Mouse (Mus musculus): Measurements from ENCODE around the gene Acp4. TPM values are rescaled to one million over a fixed set of nuclear protein-coding genes. Genes with fewer than 3 reads are reported as not detected.
"Not testable (repeated sequence)": the region's sequence is repeated elsewhere in the genome, so short reads cannot be mapped to it uniquely, and the experiment has no call there.

Acp4 gene
- polyA plus RNA-seq, 1 experiment: not detected

DNA sequence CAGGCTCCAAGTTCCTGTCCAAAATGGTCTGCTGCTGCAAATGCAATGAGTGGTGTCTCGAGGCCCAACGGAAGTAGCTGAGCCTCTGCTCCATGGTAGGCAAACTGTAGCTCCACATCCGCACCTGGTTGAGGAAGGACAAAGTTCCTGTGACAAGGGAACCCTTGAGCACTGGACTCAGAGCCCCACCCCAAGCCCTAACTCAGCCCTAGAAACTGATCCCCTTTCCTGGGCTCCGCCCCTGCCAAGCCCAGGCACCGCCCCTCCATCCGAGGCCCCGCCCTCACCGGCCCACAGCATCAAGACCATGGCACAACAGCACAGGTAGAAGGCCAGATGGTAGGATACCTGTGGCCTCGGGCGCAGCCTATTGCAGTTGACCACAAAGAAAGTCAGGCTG is 35.6 kb downstream of the Acp4 start:
- WGBS: 37% methylated on average over 10 of the region's 10 CpGs

DNA sequence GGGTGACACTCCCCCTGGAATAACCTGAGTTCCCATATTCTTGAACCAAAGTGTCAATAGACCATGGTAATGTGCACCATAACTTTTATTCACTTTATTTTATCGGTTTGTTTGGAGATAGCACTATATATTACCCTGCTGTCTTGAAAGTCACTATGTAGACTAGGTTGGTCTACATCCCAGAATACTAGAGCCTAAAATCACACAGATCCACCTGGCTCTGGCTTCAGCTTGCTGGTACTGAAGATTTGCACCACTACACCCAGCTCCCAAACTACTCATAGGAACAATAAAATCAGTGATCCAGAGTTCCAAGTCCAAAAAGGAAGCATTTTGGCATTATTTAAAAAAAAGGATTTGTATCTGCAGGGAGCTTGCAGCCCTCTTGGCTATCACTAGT is 41.5 kb downstream of the Acp4 start, which contains the start of gene Klk1b5:
Gene Klk1b5 (plus strand): TSS at position 301 of the 400 bp plus-strand sequence.
- no peak for DNase-seq (ENCODE audit: low read depth, low spot score)
- 67% methylated on average over 1 of the region's 1 CpGs for WGBS

More for the DNA sequence above, 35.6 kb downstream of the Acp4 start:
- peak; percentile 57 for DNase-seq (ENCODE audit: low read depth, low spot score)

DNA sequence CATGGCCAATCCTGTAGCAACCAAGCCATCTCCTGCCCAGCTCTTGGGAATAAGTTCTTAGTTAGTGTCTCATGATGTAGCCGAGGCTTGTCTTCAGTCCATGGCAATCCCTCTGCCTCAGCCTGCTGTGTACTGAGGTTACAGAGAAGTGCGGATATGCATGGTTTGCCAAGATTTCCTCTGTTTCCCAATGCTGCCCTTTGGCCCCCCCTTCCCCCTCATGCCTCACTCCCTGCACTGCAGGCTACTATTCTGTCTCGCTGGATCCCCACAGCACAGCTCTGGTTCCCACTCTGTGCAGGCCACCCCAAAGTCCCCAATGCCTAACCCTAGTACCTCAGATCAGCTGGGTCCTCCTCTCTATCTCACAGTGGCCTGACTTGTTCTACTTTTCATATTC is 48.9 kb downstream of the Acp4 start:
- DNase-seq (ENCODE audit: low read depth, low spot score): no peak
- 88% methylated on average over 3 of the region's 3 CpGs for WGBS

DNA sequence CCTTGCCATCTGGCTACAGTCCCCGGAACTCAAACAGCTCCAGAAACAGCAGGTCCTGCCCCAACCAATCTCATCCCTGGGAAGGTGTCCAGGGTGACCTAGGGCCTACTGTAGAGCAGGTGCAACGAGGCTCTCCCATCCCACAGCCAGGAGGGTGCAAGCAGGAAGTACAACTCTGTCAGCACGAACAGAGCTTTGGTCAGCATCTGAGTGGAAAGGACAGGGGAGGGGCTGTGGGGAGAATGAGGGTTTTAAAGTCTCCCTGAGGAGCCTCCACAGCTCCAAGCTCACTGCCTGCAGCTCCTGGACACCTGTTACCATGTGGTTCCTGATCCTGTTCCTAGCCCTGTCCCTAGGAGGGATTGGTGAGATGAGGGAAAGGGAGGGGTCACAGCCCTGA is 50.0 kb downstream of the Acp4 start, which contains the start of gene Klk1b4:
Gene Klk1b4 (plus strand): TSS at position 301 of the 400 bp plus-strand sequence.
- not testable (repeated sequence) for DNase-seq (ENCODE audit: low read depth, low spot score)
- WGBS: 13% methylated on average over 3 of the region's 3 CpGs

Other genes starting within 250 kb of the Acp4 start
- gene Klk1b26, start 245.2 kb downstream of the Acp4 start, polyA plus RNA-seq (2012; rRNA removed): not detected in 2 replicates
- 0.62 and 0.71 TPM in 2 replicates for gene Klk1b27, start 205.1 kb downstream of the Acp4 start, polyA plus RNA-seq (2012; rRNA removed)
- not detected in 2 replicates for gene Klk1b21, start 155.1 kb downstream of the Acp4 start, polyA plus RNA-seq (2012; rRNA removed)
- 2.6 and 4.9 TPM in 2 replicates for gene Klk1b22, start 144.7 kb downstream of the Acp4 start, polyA plus RNA-seq (2012; rRNA removed)
- gene Klk1b16, start 120.6 kb downstream of the Acp4 start, polyA plus RNA-seq (2012; rRNA removed): not detected in 2 replicates
- 0.10 TPM in 1 of 2 replicates, not detected in the other for gene Klk1b24, start 69.1 kb downstream of the Acp4 start, polyA plus RNA-seq (2012; rRNA removed)
- 0.12 and 0.18 TPM in 2 replicates for gene Klk1b3, start 59.2 kb downstream of the Acp4 start, polyA plus RNA-seq (2012; rRNA removed)
- not detected in 2 replicates for gene Klk1b4, start 49.9 kb downstream of the Acp4 start, polyA plus RNA-seq (2012; rRNA removed)
- 0.06 and 0.12 TPM in 2 replicates for gene Klk1b5, start 41.4 kb downstream of the Acp4 start, polyA plus RNA-seq (2012; rRNA removed)
- 389 and 435 TPM in 2 replicates for gene Klk1, start 32.0 kb downstream of the Acp4 start, polyA plus RNA-seq (2012; rRNA removed)
- gene Gm36864, start 21.2 kb downstream of the Acp4 start, polyA plus RNA-seq (2012; rRNA removed): 0.06 TPM in 1 of 2 replicates, not detected in the other
- 1.3 and 2.1 TPM in 2 replicates for gene 1700028J19Rik, start 10.7 kb downstream of the Acp4 start, polyA plus RNA-seq (2012; rRNA removed)
- gene 2410002F23Rik, start 10.7 kb downstream of the Acp4 start, polyA plus RNA-seq (2012; rRNA removed): 57.0 and 72.3 TPM in 2 replicates
- not detected in 2 replicates for gene Gm15517, start 4.1 kb upstream of the Acp4 start, polyA plus RNA-seq (2012; rRNA removed)
- 1.2 and 1.4 TPM in 2 replicates for gene Clec11a, start 49.5 kb upstream of the Acp4 start, polyA plus RNA-seq (2012; rRNA removed)
- 0.48 TPM in 2 replicates for gene Shank1, start 52.9 kb upstream of the Acp4 start, polyA plus RNA-seq (2012; rRNA removed)
- 0.78 and 0.92 TPM in 2 replicates for gene Syt3, start 126.7 kb upstream of the Acp4 start, polyA plus RNA-seq (2012; rRNA removed)
- 0.95 and 0.99 TPM in 2 replicates for gene 1700008O03Rik, start 128.4 kb upstream of the Acp4 start, polyA plus RNA-seq (2012; rRNA removed)
- gene Lrrc4b, start 171.6 kb upstream of the Acp4 start, polyA plus RNA-seq (2012; rRNA removed): 0.97 TPM in 2 replicates
- 0.31 and 0.64 TPM in 2 replicates for gene Aspdh, start 208.0 kb upstream of the Acp4 start, polyA plus RNA-seq (2012; rRNA removed)
- gene Josd2, start 210.6 kb upstream of the Acp4 start, polyA plus RNA-seq (2012; rRNA removed): 70.5 and 78.0 TPM in 2 replicates
- 144 and 159 TPM in 2 replicates for gene Emc10, start 239.2 kb upstream of the Acp4 start, polyA plus RNA-seq (2012; rRNA removed)
- 1.1 and 1.5 TPM in 2 replicates for gene Fam71e1, start 239.2 kb upstream of the Acp4 start, polyA plus RNA-seq (2012; rRNA removed)

Measured in large intestine, adult 2 months (tissue).